Mouse (Mus musculus) bone marrow, adult 2 months (tissue): ENCODE measurements around the gene Gm2663. TPM values are rescaled to one million over a fixed set of nuclear protein-coding genes. Genes with fewer than 3 reads are reported as not detected.
"Not testable (repeated sequence)": the region's sequence is repeated elsewhere in the genome, so short reads cannot be mapped to it uniquely, and the experiment has no call there.

Source experiments
- H3K27ac ChIP-seq: fragments of 200-500 bp; 2 replicates; pipeline ENCODE4 v1.5.1; 2012; ENCODE audit warnings: low read depth, mild to moderate bottlenecking, control low read depth, inconsistent platforms, low read length; ENCODE audit not compliant: control insufficient read depth, poor library complexity, insufficient read depth
- H3K4me1 ChIP-seq: fragments of 200-500 bp; 2 replicates; pipeline ENCODE4 v1.6.1; 2011; ENCODE audit warnings: low read length; ENCODE audit not compliant: control insufficient read depth, insufficient read depth
- H3K4me3 ChIP-seq: fragments of 200-500 bp; replicated peaks from 2 replicates; pipeline ENCODE3; 2011; ENCODE audit warnings: mild to moderate bottlenecking, low read depth, low read length, control low read depth; ENCODE audit not compliant: control insufficient read depth
- CTCF ChIP-seq: fragments of 200-500 bp; IDR thresholded peaks from 2 replicates; pipeline ENCODE4 v1.5.1; 2011; ENCODE audit warnings: low read length, control low read depth; ENCODE audit not compliant: control insufficient read depth, insufficient read depth
- POLR2A ChIP-seq: fragments of 200-500 bp; IDR thresholded peaks from 2 replicates; pipeline ENCODE4 v1.6.1; 2011; ENCODE audit warnings: low read depth, mild to moderate bottlenecking, control low read depth, low read length, borderline replicate concordance; ENCODE audit not compliant: control insufficient read depth
- WGBS: fragments of 180-500 bp; shearing (Covaris S2); methylation state at CpG from one replicate; pipeline ENCODE4 v1.1.7; 2018; 5-methylcytosine and 5-hydroxymethylcytosine counted together
- polyA plus RNA-seq: library from polyadenylated mRNA; stranded (reverse); fragments of >200 nt; gene quantifications from 2 replicates; pipeline ENCODE4 v1.2.4, GENCODE M21; 2011; ENCODE audit warnings: low replicate concordance; ENCODE audit not compliant: missing spikeins, insufficient read depth, insufficient read length

Gene Gm2663
- polyA plus RNA-seq, 1 experiment = not detected

DNA sequence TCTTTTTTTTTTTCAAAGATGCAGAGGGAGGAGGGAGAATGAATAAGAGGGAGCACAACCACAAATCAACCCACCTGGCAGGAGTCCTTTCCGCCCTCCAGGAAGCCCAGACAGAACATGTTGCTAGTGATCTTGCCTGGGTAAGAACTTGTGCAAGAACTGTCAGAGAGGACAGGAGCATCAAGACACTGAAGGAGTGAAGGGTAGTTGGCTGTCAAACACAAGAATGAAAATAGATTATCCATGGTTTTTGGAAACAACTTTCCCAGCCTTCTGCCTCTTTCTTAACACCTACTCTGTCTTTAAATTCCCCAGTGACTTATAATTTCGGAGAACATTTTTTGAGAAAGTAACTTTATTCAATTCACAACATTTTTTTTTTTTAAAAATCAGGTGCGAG lies 33.0 kb upstream of the Gm2663 start:
- WGBS = 54% methylated on average over 3 of the region's 3 CpGs
- no peak overlapping the region for H3K4me3 ChIP-seq
- no peak for TF ChIP-seq CTCF
- no peak for TF ChIP-seq POLR2A
- H3K27ac ChIP-seq = no peak overlapping the region
- H3K4me1 ChIP-seq = no peaks in the 10 kb centered on the region; the same call in 1 of the 2 replicates

DNA sequence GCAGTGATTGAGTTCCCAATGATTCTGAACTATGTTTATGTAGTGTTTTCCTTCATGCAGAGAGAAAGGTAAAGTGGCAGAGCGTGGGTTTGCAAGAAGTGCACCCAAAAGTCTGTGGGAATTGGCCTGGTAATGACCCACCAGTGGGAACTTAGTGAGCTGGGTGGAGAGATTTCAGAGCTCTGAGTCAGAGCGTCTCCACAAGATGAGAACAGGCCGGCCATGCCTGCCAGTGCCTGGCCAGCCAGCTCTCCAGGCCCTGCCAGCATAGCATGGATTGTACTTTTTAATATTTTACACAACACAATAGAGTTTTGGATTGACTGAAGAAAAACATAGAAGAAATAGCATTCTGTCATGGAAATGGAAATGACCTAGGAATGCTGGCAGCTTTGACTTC lies 31.5 kb upstream of the Gm2663 start:
- WGBS = 80% methylated on average over 3 of the region's 3 CpGs
- no peak overlapping the region for H3K4me3 ChIP-seq
- TF ChIP-seq CTCF (no peak), POLR2A (no peak)
- H3K27ac ChIP-seq = no peak overlapping the region
- H3K4me1 ChIP-seq = no peaks in the 10 kb centered on the region; the same call in 1 of the 2 replicates

- no peak overlapping the region for H3K27ac ChIP-seq
- TF ChIP-seq CTCF (no peak), POLR2A (no peak)
- H3K4me3 ChIP-seq = no peak overlapping the region
- no peaks in the 10 kb centered on the region; the same call in 1 of the 2 replicates for H3K4me1 ChIP-seq
- 13% methylated on average over 2 of the region's 2 CpGs for WGBS
Observed at GRCm38 (mm10) chr6:41027053-41027452, 27.8 kb upstream of the Gm2663 start.

DNA sequence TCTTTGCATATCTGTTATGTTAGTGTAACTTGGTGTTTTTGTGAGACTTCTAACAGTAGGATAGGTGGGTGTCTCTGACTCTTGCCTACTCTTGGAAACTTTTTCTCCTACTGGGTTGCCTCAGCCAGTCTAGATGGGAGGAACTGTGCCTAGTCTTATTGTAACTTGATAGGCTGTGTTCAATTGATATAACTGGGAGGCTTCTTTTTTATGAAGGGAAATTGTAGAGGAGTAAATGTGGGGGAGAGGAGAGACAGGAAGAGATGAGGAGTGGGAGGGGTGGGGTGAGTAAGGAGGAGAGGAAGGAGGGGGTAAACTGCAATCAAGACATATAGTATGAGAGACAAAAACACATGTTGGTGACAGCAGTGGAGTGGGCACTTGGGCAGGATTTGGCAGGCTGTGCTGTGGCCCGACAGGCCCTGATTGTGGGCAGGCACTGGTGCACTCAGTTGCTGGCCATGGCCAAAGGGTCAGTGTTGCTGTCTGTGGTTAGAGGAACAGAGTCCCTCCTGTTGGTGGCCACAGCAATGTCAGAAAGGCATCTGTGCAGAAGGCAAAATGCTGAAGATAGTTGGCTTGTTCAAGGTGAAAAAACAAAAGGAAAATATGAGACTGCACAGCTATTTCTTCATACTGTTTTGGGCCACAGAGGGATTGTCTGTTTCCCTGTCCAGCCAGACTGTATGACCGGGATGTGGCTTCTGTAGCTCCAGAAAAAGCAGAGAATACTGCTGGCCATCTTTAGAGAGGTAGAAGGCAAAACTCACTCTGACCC lies 26.8 kb upstream of the Gm2663 start:
- Histone ChIP-seq H3K27ac (no peak overlapping the region), H3K4me1 (no peaks in the 10 kb centered on the region; the same call in 1 of the 2 replicates), H3K4me3 (no peak overlapping the region)
- 51% methylated on average over 2 of the region's 2 CpGs for WGBS
- TF ChIP-seq POLR2A (no peak), CTCF (no peak)

DNA sequence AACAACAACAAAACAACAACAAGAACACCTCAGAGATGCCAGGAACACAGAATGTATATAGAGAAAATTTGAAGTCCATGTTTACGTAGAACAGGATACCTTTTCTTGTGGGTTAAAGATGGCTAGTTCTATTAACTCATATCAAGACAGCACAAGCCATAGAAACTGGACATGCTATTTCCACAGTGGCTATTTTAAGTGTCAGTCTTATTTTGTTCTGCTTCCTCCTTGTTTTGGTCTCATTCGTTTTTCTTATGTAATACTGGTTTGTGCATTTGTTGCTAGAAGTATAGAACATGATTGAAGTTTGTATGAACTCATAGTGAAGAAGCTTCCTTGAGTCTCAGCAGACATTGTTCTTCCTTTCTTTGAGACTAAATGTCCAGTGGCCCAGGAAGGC lies 19.9 kb upstream of the Gm2663 start:
- no peak for TF ChIP-seq POLR2A
- TF ChIP-seq CTCF = no peak
- Histone ChIP-seq H3K4me1 (no peaks in the 10 kb centered on the region; the same call in 1 of the 2 replicates), H3K4me3 (no peak overlapping the region), H3K27ac (no peak overlapping the region)
- WGBS = 48% methylated on average over 2 of the region's 2 CpGs

- no peak overlapping the region for H3K4me3 ChIP-seq
- no peaks in the 10 kb centered on the region; the same call in 1 of the 2 replicates for H3K4me1 ChIP-seq
- TF ChIP-seq POLR2A (no peak), CTCF (no peak)
- WGBS = 28% methylated on average over 2 of the region's 2 CpGs
- H3K27ac ChIP-seq = no peak overlapping the region
Observed at GRCm38 (mm10) chr6:41018629-41019028, 19.4 kb upstream of the Gm2663 start.

DNA sequence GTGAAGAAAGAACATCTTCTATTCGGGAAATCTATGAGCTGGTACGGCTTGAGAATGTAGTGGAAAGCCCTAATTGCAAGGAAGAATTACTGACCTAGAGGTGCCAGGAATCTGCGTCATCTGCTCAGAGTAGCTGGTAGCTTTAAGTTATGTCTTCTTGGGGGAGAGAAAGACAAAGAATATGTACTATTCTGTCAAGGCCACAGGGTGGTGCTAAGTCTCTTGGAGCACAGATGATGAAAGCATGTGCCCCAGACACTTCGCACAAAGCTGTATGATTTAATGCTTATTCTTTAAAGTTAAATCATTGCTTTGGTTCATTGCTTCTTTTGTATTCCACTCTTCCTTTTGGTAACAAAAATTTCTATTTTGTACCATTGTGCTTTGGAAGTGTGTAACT lies 15.8 kb upstream of the Gm2663 start:
- WGBS = 54% methylated on average over 4 of the region's 4 CpGs
- H3K27ac ChIP-seq = no peak overlapping the region
- no peaks in the 10 kb centered on the region; the same call in 1 of the 2 replicates for H3K4me1 ChIP-seq
- TF ChIP-seq CTCF (no peak), POLR2A (no peak)
- H3K4me3 ChIP-seq = no peak overlapping the region

DNA sequence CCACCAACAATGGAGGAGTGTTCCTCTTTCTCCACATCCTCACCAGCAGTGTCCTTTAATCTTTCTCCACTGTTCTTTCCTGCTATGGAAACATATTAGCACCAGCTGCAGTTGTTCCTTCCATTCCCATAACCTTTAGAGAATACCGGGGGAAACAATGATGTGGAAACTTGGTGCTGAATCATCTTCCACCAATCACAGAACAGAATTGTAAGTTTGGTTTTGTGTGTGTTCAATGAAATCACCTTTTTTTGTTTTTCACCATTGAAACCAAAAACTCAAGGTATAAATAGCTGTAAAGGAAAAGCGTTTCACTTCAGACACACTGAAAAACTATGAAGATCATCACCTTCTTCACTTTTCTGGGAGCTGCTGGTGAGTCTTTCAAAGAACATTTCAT lies 34.8 kb downstream of the Gm2663 start, which contains the start of gene 1810009J06Rik:
1810009J06Rik (plus strand) TSS at position 301 of the 400 bp plus-strand sequence.
- WGBS = 94% methylated on average over 2 of the region's 2 CpGs
- not testable (repeated sequence) for H3K4me1 ChIP-seq, H3K4me3 ChIP-seq, H3K27ac ChIP-seq

DNA sequence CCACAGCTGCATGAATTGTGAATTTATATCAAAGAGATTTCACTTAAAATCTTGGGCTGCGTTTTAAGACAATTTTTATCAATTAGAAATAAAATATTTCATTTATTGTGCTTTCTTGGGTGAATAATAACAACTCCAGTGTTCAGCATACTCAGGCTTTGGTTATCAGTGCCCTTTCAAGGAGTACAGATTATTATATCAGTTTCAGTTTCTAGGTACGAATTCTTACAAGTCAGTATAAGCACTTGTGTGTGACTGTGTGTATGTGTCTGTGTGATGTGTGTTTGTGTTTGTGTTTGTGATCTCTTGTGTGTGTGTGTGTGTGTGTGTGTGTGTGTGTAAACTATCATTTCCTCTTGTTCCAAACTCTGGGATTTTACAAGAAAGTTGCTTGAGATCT lies 45.6 kb downstream of the Gm2663 start:
- Histone ChIP-seq H3K4me3 (no peak overlapping the region), H3K4me1 (no peaks in the 10 kb centered on the region), H3K27ac (no peak overlapping the region)
- 74% methylated on average over 2 of the region's 2 CpGs for WGBS
- no peak for TF ChIP-seq CTCF
- TF ChIP-seq POLR2A = no peak
